Mouse (Mus musculus): ENCODE results near the gene Gm20388. TPM values are rescaled to one million over a fixed set of nuclear protein-coding genes. Genes with fewer than 3 reads are reported as not detected.
A peak's percentile ranks its signal among the peaks of the same experiment; 100 is the strongest.

Gm20388 gene
- polyA plus RNA-seq, 1 experiment = 59.3 TPM

DNA sequence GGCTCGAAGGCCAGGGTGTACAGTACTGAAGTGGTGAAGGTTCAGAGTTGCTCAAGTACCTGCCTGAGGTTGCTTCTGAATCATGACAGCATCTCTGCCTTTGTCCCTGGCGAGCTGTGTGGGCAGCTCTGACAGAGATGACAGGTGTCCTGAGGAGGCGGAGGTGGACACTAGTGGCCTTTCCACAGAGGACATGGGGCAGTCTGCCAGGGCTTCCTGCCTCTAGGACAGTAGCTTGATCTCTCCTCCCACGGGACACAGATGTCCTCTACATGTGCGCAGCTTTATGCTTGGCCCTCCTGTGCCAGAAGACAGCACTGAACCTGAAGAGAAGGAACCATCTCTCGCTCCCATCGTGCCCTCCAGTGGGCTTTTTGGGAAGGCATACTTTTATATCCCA, 222.5 kb downstream of the Gm20388 start:
- no peak for TF ChIP-seq CTCF (IDR thresholded peaks at IDR 0.05; ENCODE audit: borderline replicate concordance, extremely low read depth, insufficient read depth, insufficient read length)
- no peak for TF ChIP-seq POLR2A (IDR thresholded peaks at IDR 0.05; ENCODE audit: borderline replicate concordance, extremely low read depth, insufficient read depth, insufficient read length, poor library complexity, severe bottlenecking)
- no peak for DNase-seq (ENCODE audit: low read depth)

DNA sequence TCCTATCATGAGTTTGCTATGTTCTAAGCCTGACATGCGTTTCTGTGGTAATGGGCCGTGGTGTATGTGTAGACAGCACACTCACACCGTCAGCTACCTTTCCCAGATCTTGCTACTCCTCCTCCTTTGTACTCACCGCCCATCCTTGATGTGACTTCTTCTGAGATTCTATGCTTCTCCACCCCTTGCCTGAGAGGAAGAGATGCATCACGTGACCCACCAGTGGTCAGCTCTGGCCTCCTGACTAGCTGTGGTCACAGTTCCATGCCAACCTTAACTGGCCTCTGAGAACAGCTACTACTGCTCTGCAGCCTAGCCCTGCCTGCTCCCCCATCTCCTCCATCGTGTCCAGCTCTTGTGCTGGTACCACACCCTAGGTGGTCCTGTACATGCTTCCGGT, 225.0 kb downstream of the Gm20388 start:
- TF ChIP-seq POLR2A (IDR thresholded peaks at IDR 0.05; ENCODE audit: borderline replicate concordance, extremely low read depth, insufficient read depth, insufficient read length, poor library complexity, severe bottlenecking) (no peak), CTCF (IDR thresholded peaks at IDR 0.05; ENCODE audit: borderline replicate concordance, extremely low read depth, insufficient read depth, insufficient read length) (no peak)
- DNase-seq (ENCODE audit: low read depth) = no peak

DNA sequence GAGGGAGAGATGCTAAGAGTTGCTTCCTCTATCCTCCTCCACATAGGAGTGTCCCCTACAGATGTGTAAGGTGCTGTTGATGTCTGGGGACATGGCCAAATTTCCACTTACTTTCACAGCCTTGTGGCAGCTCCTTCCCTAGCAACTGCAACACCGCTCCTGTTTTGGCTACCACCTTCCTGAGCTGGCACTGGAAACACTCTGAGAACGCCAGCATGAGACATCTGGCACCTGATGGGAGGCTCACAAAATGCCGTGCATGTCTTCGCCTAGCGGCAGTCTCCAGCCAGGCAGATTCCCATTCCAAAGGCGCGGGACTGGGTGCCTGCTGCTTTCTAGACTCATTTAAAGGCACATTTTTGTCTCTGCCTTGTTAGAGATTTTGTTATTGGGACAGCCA, 226.0 kb downstream of the Gm20388 start:
- DNase-seq (ENCODE audit: low read depth) = peak; percentile 92
- no peak; the same call in 1 of the 2 replicates for TF ChIP-seq CTCF (IDR thresholded peaks at IDR 0.05; ENCODE audit: borderline replicate concordance, extremely low read depth, insufficient read depth, insufficient read length)
- TF ChIP-seq POLR2A (IDR thresholded peaks at IDR 0.05; ENCODE audit: borderline replicate concordance, extremely low read depth, insufficient read depth, insufficient read length, poor library complexity, severe bottlenecking) = no peak

DNA sequence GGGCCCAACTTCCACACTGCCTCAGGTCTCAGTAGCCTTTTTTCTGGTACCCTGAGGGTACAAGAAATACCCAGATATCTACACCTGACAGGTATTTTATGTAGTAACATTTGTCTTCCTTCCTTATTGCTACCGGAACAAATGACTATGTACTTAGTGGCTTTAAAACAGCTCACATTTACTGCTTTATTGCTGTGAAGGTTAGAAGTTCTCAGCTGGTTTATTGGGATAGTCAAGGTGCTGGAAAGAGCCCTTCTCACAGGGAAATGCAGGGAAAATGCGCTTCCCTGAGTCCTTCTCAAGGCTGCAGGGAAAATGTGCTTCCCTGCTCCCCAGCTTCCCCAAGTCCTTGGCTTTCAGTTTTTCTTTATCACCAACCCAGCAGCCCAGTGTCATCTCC, 228.3 kb downstream of the Gm20388 start:
- TF ChIP-seq CTCF (IDR thresholded peaks at IDR 0.05; ENCODE audit: borderline replicate concordance, extremely low read depth, insufficient read depth, insufficient read length) = no peak
- TF ChIP-seq POLR2A (IDR thresholded peaks at IDR 0.05; ENCODE audit: borderline replicate concordance, extremely low read depth, insufficient read depth, insufficient read length, poor library complexity, severe bottlenecking) = no peak
- no peak for DNase-seq (ENCODE audit: low read depth)

DNA sequence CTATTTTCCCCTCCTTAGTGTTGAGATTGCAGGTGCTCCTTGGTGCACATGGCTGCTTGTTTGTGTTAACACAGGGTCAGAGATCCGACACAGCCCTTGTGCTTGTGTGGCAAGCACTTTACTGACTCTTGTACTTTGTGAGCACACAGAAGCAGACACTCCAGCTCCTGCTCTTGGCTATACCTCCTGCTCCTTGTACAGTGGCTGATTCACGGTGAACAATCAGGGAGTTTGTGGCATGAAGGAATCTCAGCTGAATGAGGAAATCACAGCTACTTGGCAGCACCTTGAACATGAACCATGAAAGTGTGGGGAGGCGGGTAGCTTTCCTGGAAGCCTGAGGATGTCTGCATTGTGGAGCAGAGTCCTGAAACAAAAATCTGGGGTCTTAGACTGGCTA, 230.1 kb downstream of the Gm20388 start:
- DNase-seq (ENCODE audit: low read depth) = no peak
- no peak for TF ChIP-seq POLR2A (IDR thresholded peaks at IDR 0.05; ENCODE audit: borderline replicate concordance, extremely low read depth, insufficient read depth, insufficient read length, poor library complexity, severe bottlenecking)
- TF ChIP-seq CTCF (IDR thresholded peaks at IDR 0.05; ENCODE audit: borderline replicate concordance, extremely low read depth, insufficient read depth, insufficient read length) = no peak

DNA sequence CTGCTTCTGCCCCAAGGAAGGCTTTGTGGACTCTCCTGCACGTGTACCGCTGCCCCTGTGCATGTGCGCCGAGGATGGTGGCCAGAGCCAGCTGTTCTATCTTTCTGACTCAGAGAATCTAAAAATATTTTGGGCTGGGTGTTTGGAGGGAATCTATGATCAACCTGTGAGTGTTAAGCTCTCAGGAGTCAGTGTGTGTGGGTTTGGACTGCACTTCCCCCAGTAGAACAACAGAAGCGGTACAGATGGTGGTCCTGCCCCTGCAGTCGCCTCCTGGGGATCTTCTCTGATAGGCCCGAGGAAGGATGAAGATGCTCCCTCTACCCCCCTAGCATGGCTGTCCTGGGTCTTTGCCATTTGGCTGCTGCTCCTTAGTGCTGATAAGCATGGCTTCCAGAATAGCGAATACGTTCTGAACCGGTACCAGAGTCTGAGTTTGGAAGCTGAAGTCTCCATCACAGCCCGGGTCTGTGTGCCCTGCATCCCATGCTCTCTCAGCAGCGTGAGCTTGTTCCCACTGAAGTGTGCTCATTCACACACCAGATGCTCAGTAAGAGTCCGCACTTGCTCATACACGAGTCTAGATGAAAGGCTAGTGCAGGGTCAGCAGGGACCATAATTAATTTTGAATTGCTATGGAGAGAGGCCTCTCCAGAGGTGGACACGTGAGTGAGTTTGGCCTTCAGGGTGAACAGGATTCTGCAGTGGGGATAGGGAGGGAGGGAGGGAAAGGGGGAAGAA, 233.4 kb downstream of the Gm20388 start:
- peak; percentile 76 for DNase-seq (ENCODE audit: low read depth)
- no peak for TF ChIP-seq POLR2A (IDR thresholded peaks at IDR 0.05; ENCODE audit: borderline replicate concordance, extremely low read depth, insufficient read depth, insufficient read length, poor library complexity, severe bottlenecking)
- TF ChIP-seq CTCF (IDR thresholded peaks at IDR 0.05; ENCODE audit: borderline replicate concordance, extremely low read depth, insufficient read depth, insufficient read length) = no peak

DNA sequence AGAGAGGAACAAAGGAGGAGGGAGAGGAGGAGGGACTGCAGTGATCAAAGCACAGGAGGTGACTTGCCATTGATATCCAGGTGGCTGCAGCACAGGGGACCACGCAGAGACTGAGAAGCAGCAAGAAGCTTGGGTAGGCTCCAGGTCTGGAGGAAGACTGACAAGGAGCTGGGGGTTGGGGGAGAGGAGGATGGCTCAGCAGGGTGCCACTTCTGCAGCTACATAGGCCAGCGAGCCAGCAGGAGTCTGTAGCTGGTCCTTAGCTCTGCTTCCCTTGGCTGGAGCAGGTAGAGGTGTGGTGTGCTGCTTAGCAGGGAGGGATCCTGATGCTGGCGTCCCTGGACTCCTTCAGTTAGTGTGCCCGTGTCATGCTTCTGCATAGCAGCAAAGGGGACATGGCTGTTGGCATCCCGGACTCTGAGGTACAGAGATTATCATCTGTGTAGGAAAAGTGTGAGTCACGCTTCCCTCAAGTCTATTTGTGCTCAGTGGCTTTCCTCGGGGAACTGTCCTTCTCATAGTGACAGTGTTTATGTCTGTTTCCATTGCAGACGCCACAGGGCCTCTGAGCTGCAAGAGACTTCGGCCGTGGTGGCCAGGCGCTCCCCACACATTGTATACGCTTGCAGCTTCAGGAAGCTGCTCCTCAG, 234.1 kb downstream of the Gm20388 start:
- DNase-seq (ENCODE audit: low read depth) = peak; percentile 76
- no peak for TF ChIP-seq CTCF (IDR thresholded peaks at IDR 0.05; ENCODE audit: borderline replicate concordance, extremely low read depth, insufficient read depth, insufficient read length)
- no peak for TF ChIP-seq POLR2A (IDR thresholded peaks at IDR 0.05; ENCODE audit: borderline replicate concordance, extremely low read depth, insufficient read depth, insufficient read length, poor library complexity, severe bottlenecking)

DNA sequence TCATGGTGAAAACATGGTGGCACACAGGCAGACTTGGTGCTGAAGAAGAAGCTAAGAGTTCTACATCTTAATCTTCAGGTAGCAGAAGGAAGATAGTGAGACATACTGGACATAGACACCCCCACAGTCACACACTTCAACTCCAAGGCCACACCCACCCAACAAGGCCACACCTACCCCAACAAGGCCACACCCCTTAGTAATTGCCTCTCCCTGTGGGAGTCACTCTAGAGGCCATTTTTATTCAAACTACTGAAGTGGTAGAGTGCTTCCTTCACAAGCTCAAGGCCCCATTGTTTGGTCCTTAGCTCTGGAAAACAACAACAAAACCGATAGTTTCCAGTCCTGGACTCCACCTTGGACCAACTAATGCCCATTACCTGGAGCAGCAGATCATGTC, 235.4 kb downstream of the Gm20388 start:
- TF ChIP-seq CTCF (IDR thresholded peaks at IDR 0.05; ENCODE audit: borderline replicate concordance, extremely low read depth, insufficient read depth, insufficient read length) (no peak), POLR2A (IDR thresholded peaks at IDR 0.05; ENCODE audit: borderline replicate concordance, extremely low read depth, insufficient read depth, insufficient read length, poor library complexity, severe bottlenecking) (no peak)
- DNase-seq (ENCODE audit: low read depth) = no peak

DNA sequence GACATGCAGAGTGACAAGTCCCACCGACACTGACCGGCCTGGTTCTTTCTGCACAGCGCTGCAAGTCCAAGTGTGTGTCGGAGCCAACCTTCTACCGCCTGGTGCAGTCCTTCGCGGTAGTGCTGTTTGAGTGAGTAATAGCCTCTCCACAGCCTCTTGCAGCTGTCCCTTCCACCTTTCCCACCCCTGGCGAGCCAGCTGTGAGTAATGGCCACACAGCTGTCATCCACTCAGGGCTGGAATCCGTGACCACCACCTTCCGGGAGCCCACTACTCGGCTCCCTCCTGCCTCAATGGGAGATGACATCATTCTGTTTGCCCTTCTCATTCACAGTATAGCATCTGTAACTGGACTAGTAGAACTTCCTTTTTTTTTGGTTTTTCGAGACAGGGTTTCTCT, 239.4 kb downstream of the Gm20388 start:
- DNase-seq (ENCODE audit: low read depth) = no peak
- TF ChIP-seq CTCF (IDR thresholded peaks at IDR 0.05; ENCODE audit: borderline replicate concordance, extremely low read depth, insufficient read depth, insufficient read length) (no peak), POLR2A (IDR thresholded peaks at IDR 0.05; ENCODE audit: borderline replicate concordance, extremely low read depth, insufficient read depth, insufficient read length, poor library complexity, severe bottlenecking) (no peak)

DNA sequence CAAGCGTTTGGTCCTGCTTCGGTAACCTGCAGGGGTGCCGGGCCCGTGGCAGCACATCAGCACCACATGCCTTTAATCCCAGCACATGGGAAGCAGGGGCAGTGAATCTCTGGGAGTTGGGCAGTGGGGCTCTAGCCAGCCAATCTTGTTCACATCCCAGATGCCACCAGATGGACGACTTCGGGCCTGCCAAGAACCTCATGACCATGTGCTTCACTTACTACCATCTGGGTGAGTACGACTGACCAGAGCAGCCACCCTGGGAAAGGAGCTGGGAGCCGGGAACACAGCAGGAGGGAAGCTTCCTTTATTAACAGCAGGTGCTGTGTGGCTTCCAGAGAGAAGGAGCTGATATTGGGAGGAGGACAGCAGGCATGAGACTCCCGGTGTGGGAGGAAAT, 240.5 kb downstream of the Gm20388 start:
- no peak for TF ChIP-seq CTCF (IDR thresholded peaks at IDR 0.05; ENCODE audit: borderline replicate concordance, extremely low read depth, insufficient read depth, insufficient read length)
- no peak for TF ChIP-seq POLR2A (IDR thresholded peaks at IDR 0.05; ENCODE audit: borderline replicate concordance, extremely low read depth, insufficient read depth, insufficient read length, poor library complexity, severe bottlenecking)
- no peak for DNase-seq (ENCODE audit: low read depth)

DNA sequence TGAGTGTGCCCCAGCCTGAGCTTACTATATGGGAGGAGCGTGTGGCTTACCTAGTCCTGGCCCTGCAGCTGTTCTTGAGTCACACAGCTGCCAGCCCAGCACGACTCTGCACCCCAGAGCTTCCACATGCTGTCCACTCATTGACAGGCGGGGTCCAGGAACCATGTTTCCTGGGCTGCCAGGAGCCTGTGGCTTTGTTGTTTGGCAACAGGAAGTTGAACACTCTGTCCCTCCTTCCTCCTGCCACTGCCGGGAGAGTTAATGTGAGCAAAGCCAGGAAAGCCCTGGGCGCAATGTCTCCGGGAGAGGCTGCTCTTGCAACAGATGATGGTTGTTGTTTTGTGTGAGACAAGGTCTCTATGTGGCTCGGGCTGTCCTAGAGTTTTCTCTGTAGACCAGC, 242.0 kb downstream of the Gm20388 start:
- no peak for DNase-seq (ENCODE audit: low read depth)
- TF ChIP-seq POLR2A (IDR thresholded peaks at IDR 0.05; ENCODE audit: borderline replicate concordance, extremely low read depth, insufficient read depth, insufficient read length, poor library complexity, severe bottlenecking) (no peak), CTCF (IDR thresholded peaks at IDR 0.05; ENCODE audit: borderline replicate concordance, extremely low read depth, insufficient read depth, insufficient read length) (no peak)

DNA sequence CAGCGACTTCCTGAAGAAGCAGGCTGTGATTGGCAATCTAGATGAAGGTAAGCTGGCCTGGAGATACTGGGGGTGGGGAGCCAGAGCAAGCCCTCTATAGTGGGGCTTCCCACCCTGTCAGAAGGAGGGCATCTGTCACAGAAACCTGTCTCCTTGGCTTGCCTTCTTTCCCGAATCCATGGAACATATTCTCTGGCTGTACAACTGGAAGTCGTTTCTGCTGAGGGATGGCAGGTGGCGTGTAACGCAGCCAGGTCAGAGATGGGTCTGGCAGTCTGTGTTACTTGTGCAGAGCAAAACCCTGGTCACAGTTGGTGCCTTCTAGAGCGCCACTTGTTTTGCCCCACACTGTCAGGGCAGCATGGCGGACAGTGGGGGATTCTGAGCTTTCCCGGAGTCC, 249.7 kb downstream of the Gm20388 start:
- peak; percentile 54 for DNase-seq (ENCODE audit: low read depth)
- TF ChIP-seq CTCF (IDR thresholded peaks at IDR 0.05; ENCODE audit: borderline replicate concordance, extremely low read depth, insufficient read depth, insufficient read length) = no peak
- no peak for TF ChIP-seq POLR2A (IDR thresholded peaks at IDR 0.05; ENCODE audit: borderline replicate concordance, extremely low read depth, insufficient read depth, insufficient read length, poor library complexity, severe bottlenecking)

All from brain, embryonic 14.5 days (tissue).